Mouse (Mus musculus) frontal cortex, postnatal 14 days (tissue): ENCODE results near the gene Syne1.

ENCODE experiments used
- DNase-seq, 2 experiments: peaks; one replicate each; pipeline ENCODE4 v3.0.0; 2022; ENCODE audit warnings: low spot score in 2 of 2

Syne1 gene

GRCm38 (mm10) chr10:5068676-5069265, 482.5 kb downstream of the Syne1 start, which contains the start of gene Gm10097:
Gene Gm10097, plus strand, starts transcription at chr10:5069192.
- DNase-seq = no peak

GRCm38 (mm10) chr10:5067113-5067512, 484.2 kb downstream of the Syne1 start:
- DNase-seq = no peak

GRCm38 (mm10) chr10:5059983-5060382, 491.3 kb downstream of the Syne1 start:
- DNase-seq = no peak

DNA sequence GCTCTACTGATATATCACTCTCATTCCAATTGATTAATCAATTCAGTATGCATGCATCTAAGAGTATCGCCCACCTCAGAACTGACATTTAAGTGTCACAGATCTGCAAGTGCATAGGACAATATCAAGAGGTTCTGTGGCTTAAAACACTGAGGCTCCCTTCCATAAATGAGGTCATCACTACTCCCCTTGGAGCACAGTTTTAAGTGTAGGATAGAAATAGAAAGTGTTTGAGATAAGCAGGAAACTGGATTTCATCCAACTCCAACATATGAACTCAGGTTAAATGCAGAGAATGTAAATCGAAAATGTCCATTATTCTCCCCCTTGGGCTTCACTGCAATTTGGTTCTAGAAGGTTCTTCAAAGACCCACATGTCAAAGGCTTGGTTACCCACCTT, 492.4 kb downstream of the Syne1 start:
- DNase-seq = no peak

- DNase-seq = no peak
Observed at GRCm38 (mm10) chr10:5057661-5058060, 493.6 kb downstream of the Syne1 start.

GRCm38 (mm10) chr10:5056940-5057339, 494.3 kb downstream of the Syne1 start:
- no peak for DNase-seq

DNA sequence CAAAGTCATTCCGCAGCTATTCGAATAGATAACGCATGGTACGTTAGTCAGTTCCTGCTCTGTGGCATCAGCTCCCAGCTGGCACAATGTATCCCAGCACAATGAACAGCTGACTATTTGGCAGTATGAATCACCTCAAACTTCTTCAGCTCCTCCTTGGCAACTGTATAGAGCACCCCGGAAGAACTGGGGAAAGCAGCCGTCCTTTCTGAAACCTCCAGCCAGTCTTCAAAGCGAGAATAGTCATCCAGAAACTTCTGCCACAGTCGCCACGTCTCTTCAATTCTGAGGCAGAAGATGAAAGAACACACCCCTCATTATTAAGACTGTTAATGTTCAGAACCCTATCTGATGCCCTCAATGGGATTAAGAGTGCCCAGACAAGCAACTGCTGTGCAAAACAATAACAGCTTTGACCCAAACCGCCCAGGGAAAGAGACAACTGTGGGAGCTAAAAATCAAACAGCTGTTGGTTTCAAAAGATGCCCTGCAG, 495.0 kb downstream of the Syne1 start:
- no peak for DNase-seq

DNA sequence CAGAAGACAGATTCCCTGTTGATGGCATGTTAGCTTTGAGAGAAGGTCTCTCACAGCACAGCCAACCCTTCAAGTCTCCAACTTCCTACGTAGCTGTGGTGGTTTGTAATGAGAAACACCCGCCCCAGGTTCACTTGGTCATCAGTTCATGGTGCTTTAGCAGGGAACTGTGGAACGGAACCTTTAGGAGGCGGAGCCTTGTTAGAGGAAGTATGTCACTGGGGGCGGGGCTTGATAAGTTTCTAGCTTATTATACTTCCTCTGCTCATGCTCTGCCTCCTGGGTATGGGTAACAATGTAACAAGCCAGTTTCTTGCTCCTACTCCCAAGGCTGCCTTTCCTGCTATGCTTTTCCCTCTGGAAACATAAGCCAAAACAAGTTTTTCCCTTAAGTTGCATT, 505.6 kb downstream of the Syne1 start:
- no peak for DNase-seq

DNA sequence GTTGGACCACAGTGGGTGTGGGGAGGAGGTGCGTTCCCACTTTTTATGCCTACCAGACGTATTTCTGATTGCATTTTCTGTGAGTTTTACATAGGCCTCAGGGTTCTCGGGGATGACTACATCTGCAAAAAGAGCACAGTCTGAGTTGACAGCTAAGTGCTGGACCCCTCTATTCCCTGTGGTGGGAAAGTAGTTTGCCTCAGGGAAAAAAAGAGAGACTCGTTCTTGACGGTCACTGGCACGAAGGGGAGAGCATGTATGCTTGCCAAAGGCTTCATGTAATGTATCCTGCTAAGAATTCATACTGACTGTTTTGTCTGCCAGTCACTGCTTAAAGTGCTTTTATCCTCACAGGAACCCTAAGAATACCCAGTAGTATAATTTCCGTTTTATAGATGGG, 506.1 kb downstream of the Syne1 start:
- no peak for DNase-seq

- no peak for DNase-seq
Observed at GRCm38 (mm10) chr10:5044481-5044880, 506.8 kb downstream of the Syne1 start.

DNA sequence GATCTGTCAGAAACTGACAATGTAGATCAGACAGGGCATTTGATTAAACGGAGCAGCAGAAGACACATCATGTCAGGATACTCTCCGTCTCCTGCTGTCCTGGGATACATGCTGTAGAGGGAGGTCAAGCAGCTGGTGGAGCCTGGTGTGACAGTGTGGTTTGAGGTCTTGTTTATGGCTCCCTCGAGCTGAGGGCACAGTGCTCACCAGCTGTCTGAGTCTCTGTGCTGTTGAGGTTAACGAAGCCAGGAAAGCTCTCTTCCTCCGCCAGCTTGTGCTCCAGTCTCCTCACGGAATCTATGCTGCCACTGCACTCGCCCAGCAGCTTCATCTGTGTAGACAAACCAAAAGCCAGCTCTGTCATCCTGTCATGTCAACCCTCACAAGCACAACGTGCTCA, 510.0 kb downstream of the Syne1 start:
- no peak for DNase-seq

- no peak for DNase-seq
Observed at GRCm38 (mm10) chr10:5032192-5033048, 518.9 kb downstream of the Syne1 start.

DNA sequence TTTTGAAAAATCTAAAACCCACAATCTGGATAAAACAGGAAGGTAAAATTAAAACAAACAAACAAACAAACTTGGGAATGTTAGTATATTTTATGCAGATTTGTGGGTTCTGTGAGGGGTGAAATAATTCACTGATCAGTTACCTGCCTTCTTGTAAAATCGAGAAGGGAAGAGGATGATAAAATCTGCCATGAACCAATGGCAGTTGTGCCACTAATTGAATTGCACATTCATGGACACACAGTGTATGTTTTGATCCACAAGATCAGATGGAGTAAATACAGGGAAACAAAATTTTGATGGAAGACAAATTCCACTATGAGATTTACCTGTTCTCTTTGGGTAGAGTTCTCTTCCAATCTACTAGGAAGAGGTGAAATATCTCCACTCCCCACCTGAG, 521.4 kb downstream of the Syne1 start:
- no peak for DNase-seq

DNA sequence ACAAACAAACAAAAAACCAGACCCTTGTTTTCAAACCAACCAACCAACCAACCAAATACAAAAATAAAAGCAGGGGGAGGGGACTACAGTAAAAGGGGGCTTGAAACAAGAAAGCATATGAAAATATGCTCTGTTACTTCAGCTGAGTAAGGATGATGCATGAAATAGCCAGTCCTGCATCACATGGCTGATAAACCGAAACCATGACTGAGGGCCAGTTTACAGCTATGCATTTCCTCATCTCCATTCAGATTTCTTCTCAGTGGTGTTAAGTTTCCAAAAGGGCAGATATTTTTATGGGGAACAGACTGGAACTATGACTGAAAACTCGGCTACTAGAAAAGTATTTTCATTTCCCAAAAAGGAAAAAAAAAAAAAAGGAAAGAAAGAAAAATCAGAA, 522.1 kb downstream of the Syne1 start:
- DNase-seq = no peak

GRCm38 (mm10) chr10:5028301-5028700, 523.0 kb downstream of the Syne1 start:
- no peak for DNase-seq

GRCm38 (mm10) chr10:5027208-5027607, 524.1 kb downstream of the Syne1 start:
- DNase-seq = no peak

DNA sequence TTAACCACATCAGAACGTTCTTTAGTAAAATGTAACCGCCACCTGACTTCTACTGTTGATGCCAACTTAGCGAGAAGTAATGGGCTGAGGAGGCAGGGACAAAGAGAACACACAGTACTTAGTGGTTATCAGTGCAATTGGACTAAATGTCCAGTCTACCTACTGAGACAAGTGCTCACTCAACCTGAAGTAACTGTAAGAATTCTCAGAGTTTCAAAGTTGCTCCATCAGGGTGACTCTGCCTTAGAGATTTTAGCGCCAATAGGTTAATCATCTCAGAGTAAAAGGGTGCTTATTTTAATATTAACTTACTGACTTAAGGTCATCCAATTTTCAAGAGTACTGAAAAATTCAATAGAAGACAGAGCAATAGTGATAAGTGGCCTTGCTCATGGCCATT, 525.4 kb downstream of the Syne1 start:
- no peak for DNase-seq

DNA sequence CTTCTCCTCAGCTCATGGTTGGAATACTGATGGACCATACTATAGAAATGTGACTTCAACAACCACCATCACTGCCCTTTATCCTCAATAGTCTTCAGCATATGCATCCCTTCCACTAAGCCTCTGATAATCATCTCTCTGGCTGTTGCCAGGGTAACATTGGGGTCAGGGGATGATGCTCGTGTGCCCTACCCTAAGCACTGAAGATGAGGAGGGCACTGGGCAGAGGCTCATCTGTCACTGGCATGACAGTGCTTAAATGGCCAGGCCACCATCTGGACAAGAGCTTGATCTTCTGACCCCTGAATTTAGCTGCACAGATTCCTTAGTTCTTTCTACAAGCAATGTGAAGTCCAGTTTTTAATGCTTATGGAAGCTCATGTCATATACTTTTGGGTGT, 534.1 kb downstream of the Syne1 start:
- DNase-seq = no peak

GRCm38 (mm10) chr10:5014976-5015375, 536.3 kb downstream of the Syne1 start:
- DNase-seq = no peak

DNA sequence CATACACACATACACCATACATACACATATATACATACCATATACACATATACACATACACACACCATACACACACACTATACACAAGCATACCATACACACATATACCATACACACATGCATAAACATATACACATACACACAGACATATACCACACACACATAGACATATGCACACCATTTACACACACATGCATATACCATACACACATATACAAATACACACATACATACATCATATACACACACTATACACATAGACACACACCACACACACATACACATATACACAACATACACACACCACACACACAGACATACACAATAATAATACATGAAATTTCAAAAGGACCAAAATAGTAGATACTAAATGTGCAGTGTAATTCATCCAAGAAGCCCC, 539.3 kb downstream of the Syne1 start:
- no peak for DNase-seq

DNA sequence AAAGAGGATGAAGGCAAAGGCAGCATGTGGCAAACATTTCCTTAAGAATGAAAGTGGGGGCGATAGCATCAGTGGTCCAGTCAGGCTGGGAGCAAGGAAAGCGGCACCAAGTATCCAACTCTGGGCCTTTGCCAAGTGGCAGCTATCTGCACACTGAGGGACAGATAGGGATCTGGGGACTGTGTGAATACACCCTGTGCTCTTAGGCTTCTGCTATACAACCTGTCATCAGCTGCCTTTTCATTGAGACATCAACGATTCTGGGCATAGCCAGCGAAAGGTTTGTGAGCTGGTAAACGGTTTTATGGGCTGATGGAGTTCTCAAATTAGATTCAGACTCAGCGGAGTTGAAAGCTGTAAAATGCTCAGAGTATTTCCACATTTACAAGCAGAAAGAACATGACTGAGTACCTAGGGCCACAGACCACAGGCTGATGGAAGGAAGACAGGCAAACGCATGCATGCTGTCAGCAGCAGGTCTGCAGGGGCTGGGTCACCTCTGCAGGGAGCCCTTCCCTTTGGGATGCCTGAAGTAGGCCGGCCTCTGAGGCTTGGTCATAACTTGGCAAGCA, 542.4 kb downstream of the Syne1 start:
- no peak for DNase-seq

DNA sequence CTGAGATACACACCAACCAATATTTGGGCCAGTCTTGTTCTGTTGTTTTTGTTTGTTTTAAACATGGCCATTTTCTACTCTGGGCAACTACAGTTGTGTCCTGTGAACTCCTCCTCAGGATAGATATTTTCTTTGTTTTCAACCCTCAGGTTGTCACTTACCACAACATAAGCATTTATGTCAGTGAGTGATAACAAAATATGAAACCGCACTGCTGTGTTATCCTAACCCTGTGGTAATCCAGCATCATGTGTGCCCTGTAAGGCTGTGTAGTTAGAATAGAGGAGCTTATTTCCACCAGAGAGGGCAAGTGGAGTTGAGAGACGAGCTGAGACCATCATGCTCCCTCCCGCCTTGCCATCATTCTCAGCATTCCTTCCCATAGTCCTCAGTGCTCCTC, 554.7 kb downstream of the Syne1 start:
- no peak for DNase-seq

DNA sequence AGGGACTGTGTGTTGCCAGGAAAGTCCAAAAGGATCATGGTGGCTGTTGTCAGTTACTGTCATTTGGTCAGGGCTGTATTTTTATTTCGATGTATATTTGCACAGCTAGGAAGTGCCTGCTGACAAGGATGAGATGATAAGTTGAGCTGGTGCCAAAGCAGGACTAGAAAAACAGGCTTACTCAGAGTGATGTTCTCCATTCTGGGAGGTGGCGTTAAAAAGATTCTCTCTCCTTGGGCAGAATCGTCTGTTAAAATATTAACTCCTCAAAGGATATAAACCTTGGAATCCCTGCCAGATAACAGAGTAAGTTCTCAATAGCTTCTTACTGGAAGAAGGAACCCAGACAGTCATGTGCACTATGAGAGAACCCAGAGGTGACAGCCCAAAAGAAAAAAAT, 557.5 kb downstream of the Syne1 start:
- DNase-seq = no peak
